Mouse (Mus musculus): ENCODE data around the gene Tspan11. TPM values are rescaled to one million over a fixed set of nuclear protein-coding genes. Genes with fewer than 3 reads are reported as not detected.

Gene Tspan11
- polyA plus RNA-seq (2012; rRNA removed; ENCODE audit: low replicate concordance) = 0.54 and 0.75 TPM in 2 replicates

DNA sequence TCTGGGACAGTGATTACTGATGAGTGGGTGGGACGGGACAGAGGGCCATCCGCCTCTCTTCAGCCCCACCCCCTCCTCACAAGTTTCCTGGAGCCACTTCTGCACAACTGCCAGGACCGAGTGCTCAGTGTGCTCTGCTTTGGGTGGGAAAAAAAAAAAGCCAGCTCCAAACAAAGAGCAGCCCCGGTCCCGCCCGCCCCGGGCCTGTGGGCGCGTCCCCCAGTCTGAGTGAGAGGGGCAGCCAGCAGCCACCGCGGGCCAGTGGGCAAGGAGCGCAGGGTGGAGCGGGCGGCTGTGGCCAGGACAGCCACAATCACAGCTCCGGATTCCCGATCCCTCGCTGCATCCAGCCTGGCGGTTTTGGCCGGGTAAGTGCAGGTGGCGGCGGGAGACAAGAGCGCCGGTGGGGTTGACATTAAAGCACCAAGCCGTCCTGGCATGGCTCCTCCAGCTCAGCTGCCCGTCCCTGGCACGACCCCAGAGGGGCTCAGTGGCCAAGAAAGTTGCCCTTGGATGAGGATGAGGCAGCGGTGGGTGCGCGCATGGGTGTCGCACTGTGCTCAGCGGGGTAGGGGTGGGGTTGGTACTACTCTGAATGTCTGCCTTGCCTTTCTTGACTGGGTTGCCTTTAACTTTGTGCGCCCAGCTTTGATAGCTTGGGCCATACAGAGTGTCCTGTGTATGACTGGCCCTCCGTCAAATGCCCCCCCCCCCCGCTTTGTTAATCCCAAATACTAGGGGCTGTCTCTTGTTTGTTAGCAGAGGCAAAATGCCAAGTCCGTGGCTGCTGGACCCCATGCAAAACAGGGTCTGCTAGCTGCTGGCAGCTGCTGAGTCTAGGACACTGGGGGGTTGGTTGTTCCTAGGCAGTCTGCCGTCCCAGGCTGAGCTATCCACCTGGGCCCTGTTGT lies at the start of gene Tspan11:
TSS of gene Tspan11 (plus strand) at position 79 of the 911 bp plus-strand sequence.

Other genes starting within 250 kb of the Tspan11 start
- 0.08 TPM in 1 of 2 replicates, not detected in the other for gene Prmt8, start 118.1 kb upstream of the Tspan11 start, polyA plus RNA-seq (2012; rRNA removed; ENCODE audit: low replicate concordance)

Data from duodenum, adult 2 months (tissue).